ENCODE assay signal across 11 mouse cellular contexts in genomic region chr7:125838078-125838742, GRCm38 (mm10).
DNase-seq lines count a peak whose midpoint lies in the region; ATAC-seq lines count a peak whose summit lies in the region.
"Had no signal": no experiment of that assay in that cellular context is flagged by ENCODE, and none has a peak within 500 bp of the region (broad histone marks: within the 10 kb centered on the region; RNA-seq: fewer than 3 reads in every experiment).

No protein-coding gene starts in this region.

- 54% methylated on average over 5 of the region's 5 CpGs for WGBS in embryonic facial prominence, embryonic 10.5 days
- WGBS in limb, embryonic 15.5 days: 27% methylated on average over 5 of the region's 5 CpGs

- no peak overlapping the region for H3K4me2 ChIP-seq in limb, embryonic 15.5 days
- H3K4me2 ChIP-seq: liver, embryonic 11.5 days had no signal

- no peaks in the 10 kb centered on the region for H3K27me3 ChIP-seq in embryonic facial prominence, embryonic 10.5 days (replicated peaks; ENCODE audit: low read depth, poor library complexity, severe bottlenecking)
- no peaks in the 10 kb centered on the region for H3K27me3 ChIP-seq in limb, embryonic 15.5 days

- H3K27ac ChIP-seq in embryonic facial prominence, embryonic 10.5 days (replicated peaks): peak overlapping the region; percentile 72
- peak overlapping the region; percentile 55 for H3K27ac ChIP-seq in limb, embryonic 15.5 days
- H3K27ac ChIP-seq: macrophage had no signal

- H3K4me1 ChIP-seq in embryonic facial prominence, embryonic 10.5 days: peaks cover 15% of the 10 kb centered on the region
- peaks cover 20% of the 10 kb centered on the region for H3K4me1 ChIP-seq in limb, embryonic 15.5 days

- H3K9me3 ChIP-seq in embryonic facial prominence, embryonic 10.5 days: no peaks in the 10 kb centered on the region
- H3K9me3 ChIP-seq in limb, embryonic 15.5 days: no peaks in the 10 kb centered on the region

- peak; percentile 15 for DNase-seq in ZHBTc4 (ENCODE audit: low read depth, low spot score)
- no peak for DNase-seq in embryonic facial prominence, embryonic 10.5 days (ENCODE audit: low spot score)
- DNase-seq in forelimb bud, embryonic 11.5 days (ENCODE audit: low read depth, low spot score): peak; percentile 71
- DNase-seq in layer of hippocampus, postnatal 10 days (ENCODE audit: low spot score in 2 of 2): no peak
- no peak for DNase-seq in thymus, postnatal 25 days
- DNase-seq in right cerebral cortex, adult 2 months (ENCODE audit: low spot score in 2 of 2): no peak
- DNase-seq: kidney, adult 11 months had no signal

- H3K4me3 ChIP-seq in embryonic facial prominence, embryonic 10.5 days: no peak overlapping the region
- H3K4me3 ChIP-seq in limb, embryonic 15.5 days: no peak overlapping the region

- peaks cover 7% of the 10 kb centered on the region for H3K36me3 ChIP-seq in embryonic facial prominence, embryonic 10.5 days (replicated peaks)
- peaks cover 5% of the 10 kb centered on the region; the same call in 1 of the 2 replicates for H3K36me3 ChIP-seq in limb, embryonic 15.5 days

- H3K9ac ChIP-seq in limb, embryonic 15.5 days: no peak overlapping the region

- ATAC-seq in limb, embryonic 15.5 days (ENCODE audit: insufficient number of reproducible peaks, low FRiP score, low TSS enrichment, low read depth): no peak
- ATAC-seq: activated CD4-positive, CD25-positive, alpha-beta regulatory T cell, adult 4 months had no signal

Comparison
In these comparisons a context has a peak if more than half of its experiments do, and no peak if none do; other contexts are left out.
1. DNase-seq: peak in ZHBTc4 (single experiment) and forelimb bud, embryonic 11.5 days (single experiment); none in embryonic facial prominence, embryonic 10.5 days (single experiment), layer of hippocampus, postnatal 10 days (0 of 2), thymus, postnatal 25 days (single experiment) and right cerebral cortex, adult 2 months (0 of 2).